ENCODE assay signal across 20 mouse cellular contexts in the genomic region with DNA sequence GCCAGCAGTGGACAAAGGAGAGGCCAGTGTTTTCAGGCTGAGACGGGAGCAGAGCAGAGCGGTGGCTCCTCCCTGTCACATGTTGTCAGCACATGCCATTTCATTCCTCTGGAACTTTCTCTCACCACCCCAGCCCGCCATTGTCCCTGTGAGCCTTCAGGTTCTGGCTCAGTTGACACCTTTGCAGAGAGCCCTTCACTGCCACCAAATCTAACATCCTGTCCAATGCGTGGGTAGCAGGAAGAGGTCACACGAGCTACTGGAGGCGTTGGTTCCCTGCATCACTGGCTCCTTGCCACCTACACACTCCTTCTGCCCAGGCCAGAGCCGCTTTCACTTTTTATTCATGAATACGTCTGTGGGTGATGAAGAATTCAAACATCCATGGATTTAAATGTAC. TPM values are rescaled to one million over a fixed set of nuclear protein-coding genes. Genes with fewer than 3 reads are reported as not detected.
DNase-seq lines count a peak whose midpoint lies in the region; ATAC-seq and TF ChIP-seq lines count a peak whose summit lies in the region.
"Had no signal": no experiment of that assay in that cellular context is flagged by ENCODE, and none has a peak within 500 bp of the region (broad histone marks: within the 10 kb centered on the region; RNA-seq: fewer than 3 reads in every experiment).

No protein-coding gene starts in this region.

- DNase-seq in heart, postnatal 4 days: peak; percentile 4
- no peak for DNase-seq in heart, adult 18-20 months
- DNase-seq in CD4-positive, CD25-positive, alpha-beta regulatory T cell, adult 2 months (ENCODE audit: low read depth, low spot score): peak; percentile 74
- DNase-seq in left cerebral cortex, postnatal 4 days: no peak
- no peak for DNase-seq in stomach, postnatal 0 days (ENCODE audit: low spot score)
- DNase-seq: adrenal gland, postnatal 10 days; cerebellum, adult 9-11 months; kidney, adult 18-20 months; right cerebral cortex, adult 18-20 months; thymus, postnatal 4 days had no signal

- no peak overlapping the region for H3K4me2 ChIP-seq in kidney, embryonic 15.5 days
- no peak overlapping the region for H3K4me2 ChIP-seq in stomach, postnatal 0 days (replicated peaks; ENCODE audit: low read depth)
- H3K4me2 ChIP-seq: forebrain, embryonic 13.5 days; hindbrain, embryonic 15.5 days; limb, embryonic 12.5 days; stomach, embryonic 15.5 days had no signal

- no peak overlapping the region for H3K4me3 ChIP-seq in kidney, embryonic 15.5 days (replicated peaks)
- H3K4me3 ChIP-seq in stomach, postnatal 0 days (ENCODE audit: low read depth, low read length): no peak overlapping the region
- H3K4me3 ChIP-seq: forebrain, embryonic 13.5 days; hindbrain, embryonic 15.5 days; left cerebral cortex, adult 2 months; limb, embryonic 12.5 days; stomach, embryonic 15.5 days had no signal

- no peaks in the 10 kb centered on the region for H3K9me3 ChIP-seq in kidney, embryonic 15.5 days (replicated peaks)
- no peaks in the 10 kb centered on the region for H3K9me3 ChIP-seq in stomach, postnatal 0 days (ENCODE audit: control insufficient read depth, low read length)
- H3K9me3 ChIP-seq: forebrain, embryonic 13.5 days; G1E; hindbrain, embryonic 15.5 days; limb, embryonic 12.5 days; stomach, embryonic 15.5 days had no signal

- no peak for TF ChIP-seq CTCF in stomach, postnatal 0 days (IDR thresholded peaks at IDR 0.05; ENCODE audit: low read depth)

- no peaks in the 10 kb centered on the region for H3K27me3 ChIP-seq in kidney, embryonic 15.5 days
- H3K27me3 ChIP-seq in stomach, postnatal 0 days (ENCODE audit: control insufficient read depth, insufficient read depth, low read length): no peaks in the 10 kb centered on the region
- H3K27me3 ChIP-seq: forebrain, embryonic 13.5 days; hindbrain, embryonic 15.5 days; limb, embryonic 12.5 days; stomach, embryonic 15.5 days had no signal

- 70% methylated on average over 8 of the region's 8 CpGs for WGBS in kidney, embryonic 15.5 days
- WGBS in stomach, postnatal 0 days: 64% methylated on average over 8 of the region's 8 CpGs

- H3K9ac ChIP-seq in kidney, embryonic 15.5 days: no peak overlapping the region
- H3K9ac ChIP-seq in stomach, postnatal 0 days (ENCODE audit: low read length): no peak overlapping the region
- H3K9ac ChIP-seq: forebrain, embryonic 13.5 days; hindbrain, embryonic 15.5 days; limb, embryonic 12.5 days; liver, embryonic 14.5 days; stomach, embryonic 15.5 days had no signal

- no peak for TF ChIP-seq EP300 in stomach, postnatal 0 days (optimal IDR thresholded peaks at IDR 0.05)

- peak; percentile 86 for ATAC-seq in inflammation-experienced regulatory T-cells, adult 6 months
- peak; percentile 92 for ATAC-seq in neutrophil, adult 5-6 weeks (ENCODE audit: extremely low read depth, insufficient number of reproducible peaks, low FRiP score, poor library complexity, severe bottlenecking)
- no peak for ATAC-seq in kidney, embryonic 15.5 days (replicated peaks; ENCODE audit: low FRiP score)
- no peak for ATAC-seq in stomach, postnatal 0 days (ENCODE audit: low FRiP score, low TSS enrichment)
- ATAC-seq: forebrain, embryonic 13.5 days had no signal

- H3K36me3 ChIP-seq in kidney, embryonic 15.5 days: no peaks in the 10 kb centered on the region
- no peaks in the 10 kb centered on the region for H3K36me3 ChIP-seq in stomach, postnatal 0 days (ENCODE audit: control insufficient read depth, insufficient read depth, low read length)
- H3K36me3 ChIP-seq: G1E; hindbrain, embryonic 15.5 days; limb, embryonic 12.5 days; stomach, embryonic 15.5 days had no signal

- no peaks in the 10 kb centered on the region for H3K4me1 ChIP-seq in kidney, embryonic 15.5 days
- no peaks in the 10 kb centered on the region for H3K4me1 ChIP-seq in stomach, postnatal 0 days (replicated peaks; ENCODE audit: control insufficient read depth, insufficient read depth)
- H3K4me1 ChIP-seq: forebrain, embryonic 13.5 days; hindbrain, embryonic 15.5 days; limb, embryonic 12.5 days; stomach, embryonic 15.5 days had no signal

- intact Hi-C loops in left cerebral cortex, postnatal 4 days (cut with DNase I): no loop called here

- H3K27ac ChIP-seq in kidney, embryonic 15.5 days: no peak overlapping the region
- H3K27ac ChIP-seq in stomach, postnatal 0 days (replicated peaks): no peak overlapping the region
- H3K27ac ChIP-seq: forebrain, embryonic 13.5 days; hindbrain, embryonic 15.5 days; left cerebral cortex, adult 2 months; limb, embryonic 12.5 days; liver, embryonic 14.5 days; stomach, embryonic 15.5 days had no signal

RNA-seq across cellular contexts. Expression of a gene that starts 33.1 kb away (rescaled TPM):
- total RNA-seq in heart, postnatal 4 days (2021): 1 to 10 TPM; 1.9 to 2.5 TPM
- total RNA-seq in heart, adult 18-20 months (2021): 1 to 10 TPM; 2.7 to 3.0 TPM
- polyA plus RNA-seq in inflammation-experienced regulatory T-cells, adult 6 months (2017; shearing (Covaris generic)): 100 to 1,000 TPM in 1 of 3 experiments, 10 to 100 TPM in 2; 81.6 to 107 (median 90.7) TPM
- total RNA-seq in neutrophil, adult 5-6 weeks (2017): 83.2 and 88.4 TPM in 2 replicates
- 0.51 and 0.84 TPM in 2 replicates for polyA plus RNA-seq in kidney, embryonic 15.5 days (2015; fragmentation: Nextera tagmentation; extraction: Ambion mirVana)
- total RNA-seq in left cerebral cortex, postnatal 4 days (2021): 1 to 10 TPM; 3.6 to 3.9 TPM
- 0.51 and 0.61 TPM in 2 replicates for polyA plus RNA-seq in stomach, postnatal 0 days (2015; fragmentation: Nextera tagmentation; extraction: Ambion mirVana)

RNA-seq across cellular contexts. Expression of a gene that starts 52.7 kb away (rescaled TPM):
- total RNA-seq in heart, postnatal 4 days (2021): 10 to 100 TPM; 41.3 to 44.9 TPM
- total RNA-seq in heart, adult 18-20 months (2021): 10 to 100 TPM; 24.1 to 29.6 TPM
- 10 to 100 TPM; 17.7 to 30.0 (median 23.4) TPM for polyA plus RNA-seq in inflammation-experienced regulatory T-cells, adult 6 months (2017; shearing (Covaris generic))
- total RNA-seq in neutrophil, adult 5-6 weeks (2017): 22.2 and 28.2 TPM in 2 replicates
- 52.0 and 61.3 TPM in 2 replicates for polyA plus RNA-seq in kidney, embryonic 15.5 days (2015; fragmentation: Nextera tagmentation; extraction: Ambion mirVana)
- total RNA-seq in left cerebral cortex, postnatal 4 days (2021): 10 to 100 TPM; 47.3 TPM
- 32.6 and 38.5 TPM in 2 replicates for polyA plus RNA-seq in stomach, postnatal 0 days (2015; fragmentation: Nextera tagmentation; extraction: Ambion mirVana)

Comparison
In these comparisons a context has a peak if more than half of its experiments do, and no peak if none do; other contexts are left out.
1. DNase-seq: peak in heart, postnatal 4 days (single experiment) and CD4-positive, CD25-positive, alpha-beta regulatory T cell, adult 2 months (single experiment); none in heart, adult 18-20 months (0 of 2), left cerebral cortex, postnatal 4 days (single experiment) and stomach, postnatal 0 days (single experiment).
2. ATAC-seq: peak in inflammation-experienced regulatory T-cells, adult 6 months (single experiment) and neutrophil, adult 5-6 weeks (single experiment); none in kidney, embryonic 15.5 days (single experiment) and stomach, postnatal 0 days (single experiment).
3. RNA of a gene that starts 33.1 kb away (total RNA-seq): 83.2 to 88.4 TPM in neutrophil, adult 5-6 weeks; 3.6 to 3.9 TPM in left cerebral cortex, postnatal 4 days, 2.7 to 3.0 TPM in heart, adult 18-20 months and 1.9 to 2.5 TPM in heart, postnatal 4 days; every median in the first group is over 10 times any median in the second.